Mouse (Mus musculus) midbrain, embryonic 12.5 days (tissue): ENCODE measurements around the gene Exoc6b. TPM values are rescaled to one million over a fixed set of nuclear protein-coding genes. Genes with fewer than 3 reads are reported as not detected.
A peak's percentile ranks its signal among the peaks of the same experiment; 100 is the strongest.

Experiments used
- ATAC-seq: fragments of 200-750 bp; cut with Nextera tagmentation; 2 replicates; pipeline ENCODE4 v1.8.0; 2017; ENCODE audit warnings: low read depth, moderate TSS enrichment, moderate library complexity; ENCODE audit not compliant: low FRiP score
- H3K27ac ChIP-seq: fragments of 300-500 bp; sonication (generic); replicated peaks from 2 replicates; pipeline ENCODE4 v1.5.1; 2016; ENCODE audit warnings: mild to moderate bottlenecking
- H3K27me3 ChIP-seq: fragments of 300-500 bp; sonication (generic); 2 replicates; pipeline ENCODE4 v1.6.1; 2016; ENCODE audit warnings: mild to moderate bottlenecking
- H3K36me3 ChIP-seq: fragments of 300-500 bp; sonication (generic); 2 replicates; pipeline ENCODE4 v1.6.1; 2016
- H3K4me1 ChIP-seq: fragments of 300-500 bp; sonication (generic); 2 replicates; pipeline ENCODE4 v1.6.1; 2016
- H3K4me2 ChIP-seq: fragments of 300-500 bp; sonication (generic); replicated peaks from 2 replicates; pipeline ENCODE4 v1.6.1; 2016; ENCODE audit warnings: mild to moderate bottlenecking, moderate library complexity
- H3K4me3 ChIP-seq: fragments of 300-500 bp; sonication (generic); 2 replicates; pipeline ENCODE4 v1.5.1; 2016; ENCODE audit warnings: mild to moderate bottlenecking
- H3K9ac ChIP-seq: fragments of 300-500 bp; sonication (generic); replicated peaks from 2 replicates; pipeline ENCODE4 v1.6.1; 2016; ENCODE audit warnings: mild to moderate bottlenecking, moderate library complexity
- H3K9me3 ChIP-seq: fragments of 300-500 bp; sonication (generic); 2 replicates; pipeline ENCODE4 v1.6.1; 2016; ENCODE audit warnings: mild to moderate bottlenecking
- WGBS: fragments of 180-500 bp; shearing (Covaris S2); methylation state at CpG from one replicate; pipeline ENCODE4 v1.1.7; 2016; 5-methylcytosine and 5-hydroxymethylcytosine counted together
- polyA plus RNA-seq: library from polyadenylated mRNA; unstranded; fragments of >200 nt; fragmentation: Nextera tagmentation; extraction: Ambion mirVana; gene quantifications from 2 replicates; pipeline ENCODE4 v1.2.1, GENCODE M21; 2016

Exoc6b gene
- polyA plus RNA-seq, 1 experiment from 2014 or later, result 47.7 TPM

DNA sequence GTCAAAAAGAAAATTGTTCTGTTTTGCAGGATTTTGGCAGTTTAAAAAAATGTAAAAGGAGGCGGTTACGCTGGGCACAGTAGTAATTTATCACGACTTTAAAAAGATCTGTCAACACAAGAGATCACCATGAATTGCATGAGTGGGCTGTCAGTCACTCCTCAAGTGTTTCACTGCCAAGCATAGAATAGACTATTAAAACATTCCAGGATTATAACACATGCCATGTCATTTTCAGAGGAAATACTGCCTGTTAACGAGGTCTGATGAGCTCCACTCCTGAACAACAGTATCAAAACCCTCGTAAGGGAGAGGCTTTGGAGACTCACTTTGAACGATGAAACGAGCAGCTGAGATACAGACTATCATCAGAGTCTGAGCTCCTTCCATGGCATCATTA is 223.6 kb downstream of the Exoc6b start:
- Histone ChIP-seq H3K27ac (no peak overlapping the region), H3K9me3 (no peaks in the 10 kb centered on the region), H3K36me3 (peaks cover 4% of the 10 kb centered on the region; the same call in 1 of the 2 replicates), H3K4me1 (no peaks in the 10 kb centered on the region), H3K9ac (no peak overlapping the region), H3K4me3 (no peak overlapping the region), H3K4me2 (no peak overlapping the region), H3K27me3 (no peaks in the 10 kb centered on the region)
- no peak for ATAC-seq
- whole genome bisulfite sequencing, result 66% methylated on average over 7 of the region's 7 CpGs

DNA sequence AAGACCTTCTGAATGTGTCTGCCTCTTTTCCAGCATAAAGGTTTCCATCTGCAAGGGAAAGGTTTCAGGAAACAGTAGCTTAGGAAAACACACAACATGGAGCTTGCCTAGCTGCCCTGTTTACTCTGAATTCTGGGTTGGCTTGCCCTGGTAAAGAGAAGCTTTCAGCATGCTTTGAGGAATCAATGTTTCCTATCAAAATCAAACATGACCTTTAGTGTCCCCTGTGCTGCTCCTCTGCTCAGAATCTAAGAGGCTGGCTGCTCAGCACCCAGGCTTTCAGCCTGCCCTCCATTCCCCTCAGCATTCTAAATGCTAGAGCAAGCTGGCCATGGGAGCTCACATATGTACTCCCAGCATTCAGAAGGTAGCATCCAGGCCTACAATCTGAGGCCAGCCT is 228.2 kb downstream of the Exoc6b start:
- Histone ChIP-seq H3K27me3 (no peaks in the 10 kb centered on the region), H3K9me3 (no peaks in the 10 kb centered on the region), H3K4me3 (no peak overlapping the region), H3K4me1 (no peaks in the 10 kb centered on the region), H3K4me2 (no peak overlapping the region), H3K27ac (no peak overlapping the region), H3K9ac (no peak overlapping the region), H3K36me3 (no peaks in the 10 kb centered on the region)
- ATAC-seq, result no peak

DNA sequence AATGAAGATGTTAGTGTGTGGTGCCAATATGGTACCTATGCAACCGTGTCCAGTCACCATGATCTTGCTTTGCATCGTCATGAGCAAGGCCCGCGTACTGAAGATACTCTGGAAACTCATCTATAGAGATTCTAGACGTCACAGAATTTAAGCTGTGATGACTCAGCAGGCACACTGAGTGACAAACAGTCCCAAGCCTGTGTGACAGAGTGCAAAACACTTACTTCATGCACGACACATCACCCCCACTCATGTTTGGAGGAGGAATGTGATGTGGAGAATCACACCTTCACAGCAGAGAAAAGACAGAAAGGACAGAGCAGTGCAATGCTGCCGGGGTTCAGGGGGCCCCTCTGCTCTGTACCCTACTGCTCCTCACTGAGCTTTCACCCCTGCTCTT is 261.8 kb downstream of the Exoc6b start:
- no peaks in the 10 kb centered on the region for H3K4me1 ChIP-seq
- WGBS, result 91% methylated on average over 7 of the region's 7 CpGs
- H3K4me2 ChIP-seq, result no peak overlapping the region
- H3K27ac ChIP-seq, result no peak overlapping the region
- H3K4me3 ChIP-seq, result no peak overlapping the region
- no peaks in the 10 kb centered on the region for H3K27me3 ChIP-seq
- H3K9me3 ChIP-seq, result no peaks in the 10 kb centered on the region
- ATAC-seq, result no peak
- no peak overlapping the region for H3K9ac ChIP-seq
- H3K36me3 ChIP-seq, result 0 out of 2 replicates have a peak, but pooled peaks cover 3% of the 10 kb centered on the region

DNA sequence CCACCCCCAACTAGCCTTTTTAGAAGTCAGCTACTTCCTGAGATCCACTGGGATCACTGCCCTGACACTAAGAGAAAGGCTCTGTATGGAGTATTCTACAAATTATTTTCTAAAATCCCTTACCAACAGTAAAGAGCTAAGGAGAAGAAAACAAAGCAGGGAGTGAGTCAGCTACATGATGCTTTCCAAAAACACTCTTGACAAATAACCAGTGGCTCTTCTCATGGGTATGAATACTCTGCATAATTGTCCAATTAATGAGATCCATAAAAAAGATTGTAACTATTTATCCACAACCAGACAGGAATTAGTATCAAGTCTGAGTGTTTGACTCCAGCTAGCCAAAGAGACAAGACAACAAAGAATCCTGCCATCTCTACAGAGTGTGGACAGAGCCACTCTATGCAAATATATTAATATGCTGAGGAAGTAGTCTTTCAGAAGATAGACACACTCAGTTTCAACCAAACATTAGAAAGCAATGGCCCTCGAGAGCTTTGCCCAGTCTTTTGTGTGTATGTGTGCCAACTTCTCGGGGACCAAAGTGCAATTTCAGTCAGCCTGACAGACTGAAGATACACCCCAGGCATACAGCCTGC is 263.1 kb downstream of the Exoc6b start:
- no peak overlapping the region for H3K27ac ChIP-seq
- H3K36me3 ChIP-seq, result no peaks in the 10 kb centered on the region
- WGBS, result 68% methylated on average over 2 of the region's 2 CpGs
- H3K4me2 ChIP-seq, result no peak overlapping the region
- no peaks in the 10 kb centered on the region for H3K4me1 ChIP-seq
- no peaks in the 10 kb centered on the region for H3K27me3 ChIP-seq
- H3K9me3 ChIP-seq, result no peaks in the 10 kb centered on the region
- ATAC-seq, result no peak
- no peak overlapping the region for H3K9ac ChIP-seq
- no peak overlapping the region for H3K4me3 ChIP-seq

DNA sequence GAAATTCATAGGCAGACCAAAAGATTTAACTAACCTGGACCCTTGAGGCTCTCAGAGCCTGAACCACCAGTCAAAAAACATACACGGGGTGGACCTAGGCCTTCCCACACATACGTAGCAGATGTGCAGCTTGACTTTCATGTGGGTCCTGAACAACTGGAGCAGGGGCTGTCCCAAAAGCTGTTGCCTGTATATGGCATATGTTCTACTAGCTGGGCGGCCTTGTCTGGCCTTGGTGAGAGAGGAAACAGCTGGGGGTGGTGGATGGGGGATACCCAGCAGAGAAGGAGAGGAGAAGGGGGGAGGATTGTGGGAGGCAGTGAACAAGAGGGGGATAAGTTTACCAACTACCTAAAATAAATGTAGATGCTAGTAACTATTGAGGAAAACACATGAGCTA is 270.6 kb downstream of the Exoc6b start:
- H3K27ac ChIP-seq, result no peak overlapping the region
- no peak overlapping the region for H3K4me2 ChIP-seq
- peaks cover 4% of the 10 kb centered on the region; the same call in 1 of the 2 replicates for H3K4me1 ChIP-seq
- H3K4me3 ChIP-seq, result no peak overlapping the region
- H3K9ac ChIP-seq, result no peak overlapping the region
- no peaks in the 10 kb centered on the region for H3K36me3 ChIP-seq
- 88% methylated on average over 3 of the region's 3 CpGs for WGBS
- no peaks in the 10 kb centered on the region for H3K27me3 ChIP-seq
- no peak for ATAC-seq
- no peaks in the 10 kb centered on the region for H3K9me3 ChIP-seq

DNA sequence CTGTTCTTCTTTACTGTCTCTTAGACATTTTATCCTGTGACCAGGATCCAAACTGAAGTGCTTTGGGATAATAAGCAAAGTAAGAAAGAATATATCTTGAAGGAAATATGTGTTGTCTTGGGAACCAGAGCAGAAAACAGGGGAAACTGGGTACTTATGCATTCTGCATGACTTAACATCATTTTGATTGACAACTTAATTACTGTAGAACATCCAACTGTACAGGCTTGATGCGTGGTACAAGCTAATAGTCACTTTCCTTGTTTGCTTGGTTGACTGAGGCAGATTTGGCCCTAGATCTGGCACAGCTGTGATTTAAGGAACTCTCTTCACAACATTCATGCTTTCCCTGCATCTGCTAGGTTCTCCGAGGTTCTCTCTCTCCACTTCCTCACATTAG is 285.3 kb downstream of the Exoc6b start:
- no peak overlapping the region for H3K27ac ChIP-seq
- no peak overlapping the region for H3K4me2 ChIP-seq
- no peak for ATAC-seq
- no peak overlapping the region for H3K9ac ChIP-seq
- no peaks in the 10 kb centered on the region for H3K4me1 ChIP-seq
- no peak overlapping the region for H3K4me3 ChIP-seq
- 81% methylated on average over 2 of the region's 2 CpGs for WGBS
- no peaks in the 10 kb centered on the region for H3K27me3 ChIP-seq
- no peaks in the 10 kb centered on the region for H3K36me3 ChIP-seq
- no peaks in the 10 kb centered on the region for H3K9me3 ChIP-seq

DNA sequence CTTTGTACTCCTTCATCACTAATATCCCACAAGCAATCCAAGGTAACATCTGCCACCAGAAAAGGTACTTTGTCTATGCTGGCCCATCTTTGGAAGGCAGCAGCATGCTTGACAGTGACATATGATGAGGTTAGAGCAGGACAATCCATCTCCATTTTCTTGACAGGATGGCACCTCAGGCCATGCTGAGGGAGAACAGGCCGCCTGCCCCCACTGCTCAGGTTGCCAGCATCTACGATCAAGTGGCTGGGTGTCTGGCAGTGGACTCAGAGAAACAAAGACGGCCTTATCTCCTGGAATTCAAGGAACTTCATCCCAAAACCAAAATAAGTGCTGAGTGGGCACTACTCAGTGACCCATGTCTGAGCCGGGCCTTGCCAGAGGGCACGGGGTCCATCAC is 289.3 kb downstream of the Exoc6b start:
- H3K4me1 ChIP-seq, result no peaks in the 10 kb centered on the region
- no peak overlapping the region for H3K4me2 ChIP-seq
- no peak for ATAC-seq
- H3K4me3 ChIP-seq, result no peak overlapping the region
- no peaks in the 10 kb centered on the region for H3K9me3 ChIP-seq
- 77% methylated on average over 5 of the region's 5 CpGs for WGBS
- H3K27me3 ChIP-seq, result no peaks in the 10 kb centered on the region
- H3K9ac ChIP-seq, result no peak overlapping the region
- H3K27ac ChIP-seq, result no peak overlapping the region
- H3K36me3 ChIP-seq, result no peaks in the 10 kb centered on the region

DNA sequence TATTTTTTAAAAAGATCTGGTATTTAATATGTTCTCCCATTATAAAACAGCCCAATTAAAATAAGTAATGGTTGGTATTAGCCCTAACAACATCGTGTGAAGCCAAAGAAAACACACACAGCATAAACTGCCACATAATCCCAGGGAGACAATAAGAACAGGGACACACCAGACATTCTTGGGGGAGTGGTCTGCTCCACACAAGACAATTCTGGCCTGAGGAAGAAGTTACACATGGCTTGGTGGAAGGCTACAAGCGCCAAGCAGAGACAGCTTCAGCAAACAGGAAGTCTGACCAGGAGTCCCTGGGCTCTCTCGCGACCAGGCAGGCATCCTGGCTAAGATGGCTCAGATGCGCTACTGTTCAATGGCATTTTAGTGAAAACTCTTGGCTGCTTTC is 290.3 kb downstream of the Exoc6b start:
- Histone ChIP-seq H3K4me1 (no peaks in the 10 kb centered on the region), H3K4me3 (no peak overlapping the region), H3K9me3 (no peaks in the 10 kb centered on the region), H3K36me3 (no peaks in the 10 kb centered on the region), H3K4me2 (no peak overlapping the region), H3K27ac (no peak overlapping the region), H3K9ac (no peak overlapping the region), H3K27me3 (no peaks in the 10 kb centered on the region)
- ATAC-seq, result no peak
- WGBS, result 74% methylated on average over 5 of the region's 5 CpGs

DNA sequence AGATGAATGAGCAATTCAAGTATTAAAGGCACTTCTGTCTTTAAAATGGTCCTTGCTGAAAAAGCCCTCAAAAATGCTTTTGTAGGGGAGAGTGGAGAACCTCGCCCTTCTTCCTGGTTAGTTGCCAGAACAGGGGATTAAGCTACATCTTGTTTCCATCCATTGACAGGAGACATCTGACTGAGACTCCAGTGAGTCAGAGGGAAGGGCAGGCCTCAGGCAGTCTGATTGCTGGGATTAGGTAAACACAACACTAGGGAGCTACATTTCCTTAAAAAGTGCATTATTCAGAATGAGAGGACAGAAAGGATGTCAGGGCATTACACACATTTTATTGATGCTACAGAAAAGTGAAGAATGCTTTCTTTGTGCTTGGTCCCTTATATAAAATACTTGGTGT is 293.4 kb downstream of the Exoc6b start:
- WGBS, result 35% methylated on average over 1 of the region's 1 CpGs

DNA sequence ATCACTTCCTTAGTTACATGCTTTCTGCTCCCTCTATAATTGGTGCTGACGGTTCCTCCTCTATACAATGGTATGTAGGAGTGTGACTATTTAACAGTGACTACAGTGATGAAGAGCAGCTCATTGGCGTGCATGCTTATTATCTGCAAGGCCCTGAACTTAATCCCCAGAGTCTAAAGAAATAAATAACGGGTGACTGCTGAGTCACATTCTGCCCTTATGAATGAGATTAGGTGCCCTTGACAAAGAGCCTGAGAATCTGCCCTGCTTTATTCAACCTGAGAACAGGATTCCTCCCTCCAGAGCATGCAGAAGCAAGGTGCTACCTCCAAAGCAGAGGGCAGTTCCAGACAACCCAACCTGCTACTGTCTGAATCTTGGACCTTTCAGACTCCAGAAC is 314.0 kb downstream of the Exoc6b start:
- Histone ChIP-seq H3K4me1 (peaks cover 6% of the 10 kb centered on the region), H3K9me3 (no peaks in the 10 kb centered on the region), H3K27me3 (no peaks in the 10 kb centered on the region), H3K9ac (no peak overlapping the region), H3K27ac (no peak overlapping the region), H3K4me3 (no peak overlapping the region), H3K4me2 (no peak overlapping the region), H3K36me3 (no peaks in the 10 kb centered on the region)
- WGBS, result 16% methylated on average over 3 of the region's 3 CpGs
- no peak for ATAC-seq

More for the DNA sequence above, 293.4 kb downstream of the Exoc6b start:
- Histone ChIP-seq H3K27me3 (no peaks in the 10 kb centered on the region), H3K9me3 (no peaks in the 10 kb centered on the region), H3K4me1 (no peaks in the 10 kb centered on the region), H3K4me3 (no peak overlapping the region), H3K4me2 (no peak overlapping the region), H3K9ac (no peak overlapping the region), H3K36me3 (no peaks in the 10 kb centered on the region), H3K27ac (no peak overlapping the region)
- ATAC-seq, result no peak

DNA sequence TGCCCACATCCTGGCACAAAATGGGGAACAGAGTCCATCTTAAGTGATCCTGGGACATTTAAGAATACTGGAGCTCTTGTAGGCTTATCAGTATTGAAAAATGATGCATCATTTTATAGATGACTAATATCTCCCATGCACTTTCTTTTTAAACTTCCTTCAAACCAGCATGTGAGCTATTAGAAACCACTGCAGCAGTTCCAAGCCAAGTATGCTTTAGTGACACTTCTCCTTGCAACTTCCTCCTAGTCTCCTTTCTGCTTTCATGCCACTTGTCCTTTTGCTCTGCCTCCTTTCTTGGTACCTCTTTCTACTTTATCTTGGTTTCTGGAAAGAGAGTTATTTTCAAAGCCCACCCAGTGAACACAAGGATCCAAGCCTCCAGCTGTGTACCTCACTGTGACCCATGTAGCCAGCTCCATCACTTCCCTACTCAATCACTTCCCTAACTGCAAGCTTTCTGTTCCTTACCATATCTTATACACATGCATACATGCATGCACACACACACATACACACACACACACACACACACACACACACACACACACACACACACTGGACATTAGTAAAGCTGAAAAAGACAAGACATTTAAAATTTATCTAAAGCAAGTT is 316.4 kb downstream of the Exoc6b start:
- Histone ChIP-seq H3K9ac (no peak overlapping the region), H3K4me1 (peaks cover 6% of the 10 kb centered on the region), H3K4me2 (no peak overlapping the region), H3K27me3 (no peaks in the 10 kb centered on the region), H3K27ac (no peak overlapping the region), H3K9me3 (no peaks in the 10 kb centered on the region), H3K4me3 (no peak overlapping the region), H3K36me3 (no peaks in the 10 kb centered on the region)
- no peak for ATAC-seq

DNA sequence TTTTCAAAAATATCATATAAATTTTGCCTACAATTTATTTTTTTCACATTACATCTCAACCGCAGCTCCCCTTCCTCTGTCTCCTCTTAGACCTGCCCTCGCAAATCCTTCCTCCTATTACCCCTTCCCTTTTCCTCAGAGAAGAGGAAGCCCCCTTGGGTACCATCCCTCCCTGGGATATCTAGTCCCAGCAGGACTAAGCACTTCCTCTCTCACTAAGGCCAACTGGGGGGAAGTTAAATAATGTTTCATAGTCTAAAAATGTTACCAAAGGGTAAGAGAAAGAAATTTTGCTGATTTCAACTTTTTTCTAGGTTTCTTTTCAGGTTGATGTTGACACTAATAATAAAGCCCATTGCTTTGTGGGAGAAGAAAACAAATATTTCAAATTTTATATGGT is 317.9 kb downstream of the Exoc6b start:
- Histone ChIP-seq H3K4me3 (no peak overlapping the region), H3K27ac (no peak overlapping the region), H3K27me3 (no peaks in the 10 kb centered on the region), H3K4me2 (no peak overlapping the region), H3K36me3 (no peaks in the 10 kb centered on the region), H3K9me3 (no peaks in the 10 kb centered on the region), H3K9ac (no peak overlapping the region), H3K4me1 (peaks cover 7% of the 10 kb centered on the region)
- 90% methylated on average over 2 of the region's 2 CpGs for WGBS
- no peak for ATAC-seq

DNA sequence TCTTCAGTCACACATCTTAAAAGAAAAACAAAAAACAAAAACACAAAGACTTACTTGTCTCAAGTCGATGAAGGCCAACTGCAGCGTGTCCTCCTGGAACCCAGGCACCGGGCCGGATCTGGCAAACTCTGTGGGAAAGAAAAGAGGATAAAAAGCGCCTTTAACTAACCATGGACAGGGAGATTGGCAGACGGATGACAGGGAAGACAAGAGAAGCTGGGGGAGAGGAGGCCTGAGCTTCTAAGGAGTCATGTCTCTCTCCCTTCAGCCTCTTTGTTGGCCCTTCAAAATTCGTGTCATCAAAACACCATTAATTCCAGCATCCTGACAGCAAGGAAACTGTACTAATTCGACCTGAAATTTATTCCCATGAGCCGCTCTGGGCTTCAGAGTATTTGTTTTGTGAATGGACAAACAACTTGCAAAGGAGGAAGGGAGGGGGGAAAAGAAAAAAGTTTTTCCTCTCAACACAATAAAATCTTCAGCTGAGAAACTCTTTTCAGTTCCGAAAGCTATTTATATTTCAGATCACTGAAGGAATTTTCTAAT is 322.4 kb downstream of the Exoc6b start:
- 29% methylated on average over 10 of the region's 10 CpGs for WGBS
- Histone ChIP-seq H3K4me1 (peaks cover 10% of the 10 kb centered on the region; the same call in 1 of the 2 replicates), H3K4me2 (no peak overlapping the region), H3K27ac (no peak overlapping the region), H3K9ac (no peak overlapping the region), H3K36me3 (no peaks in the 10 kb centered on the region), H3K4me3 (no peak overlapping the region), H3K27me3 (no peaks in the 10 kb centered on the region), H3K9me3 (no peaks in the 10 kb centered on the region)
- peak; percentile 88 for ATAC-seq
